Mouse (Mus musculus): ENCODE data around the gene Olfr506.

- TF ChIP-seq POLR2A (IDR thresholded peaks at IDR 0.05; ENCODE audit: low read depth, low read length), result no peak
- TF ChIP-seq CTCF (IDR thresholded peaks at IDR 0.05; ENCODE audit: extremely low read depth, insufficient read depth, insufficient read length, insufficient replicate concordance), result no peak
Observed at GRCm38 (mm10) chr7:108610487-108610886, at the start of gene Olfr506.
